Mouse (Mus musculus) liver, embryonic 12.5 days (tissue): ENCODE measurements at regions not wholly inside any gene's neighbourhood (a gene's known extent, or its start where the extent isn't known, plus 50 kb on each side); places are given as distances from the start of the nearest gene placed in this dataset.

Source experiments
- ATAC-seq: fragments of 200-750 bp; cut with Nextera tagmentation; 2 replicates; pipeline ENCODE4 v1.8.0; 2017; ENCODE audit warnings: moderate number of reproducible peaks, mild to moderate bottlenecking, moderate library complexity
- H3K27ac ChIP-seq: fragments of 300-500 bp; sonication (generic); 2 replicates; pipeline ENCODE4 v1.5.1; 2016; ENCODE audit warnings: mild to moderate bottlenecking
- H3K27me3 ChIP-seq: fragments of 300-500 bp; sonication (generic); replicated peaks from 2 replicates; pipeline ENCODE4 v1.6.1; 2016; ENCODE audit warnings: mild to moderate bottlenecking, moderate library complexity
- H3K36me3 ChIP-seq: fragments of 300-500 bp; sonication (generic); 2 replicates; pipeline ENCODE4 v1.6.1; 2016; ENCODE audit warnings: mild to moderate bottlenecking, moderate library complexity
- H3K4me1 ChIP-seq: fragments of 300-500 bp; sonication (generic); 2 replicates; pipeline ENCODE4 v1.6.1; 2016
- H3K4me2 ChIP-seq: fragments of 300-500 bp; sonication (generic); 2 replicates; pipeline ENCODE4 v1.6.1; 2016; ENCODE audit warnings: mild to moderate bottlenecking, moderate library complexity
- H3K4me3 ChIP-seq: fragments of 300-500 bp; sonication (generic); 2 replicates; pipeline ENCODE4 v1.5.1; 2016; ENCODE audit warnings: mild to moderate bottlenecking, moderate library complexity
- H3K9ac ChIP-seq: fragments of 300-500 bp; sonication (generic); 2 replicates; pipeline ENCODE4 v1.6.1; 2016; ENCODE audit warnings: mild to moderate bottlenecking, moderate library complexity
- H3K9me3 ChIP-seq: fragments of 300-500 bp; sonication (generic); replicated peaks from 2 replicates; pipeline ENCODE4 v1.6.1; 2016; ENCODE audit warnings: mild to moderate bottlenecking, moderate library complexity
- WGBS: fragments of 180-500 bp; shearing (Covaris S2); methylation state at CpG from one replicate; pipeline ENCODE4 v1.1.7; 2016; ENCODE audit not compliant: insufficient replicate concordance; 5-methylcytosine and 5-hydroxymethylcytosine counted together

DNA sequence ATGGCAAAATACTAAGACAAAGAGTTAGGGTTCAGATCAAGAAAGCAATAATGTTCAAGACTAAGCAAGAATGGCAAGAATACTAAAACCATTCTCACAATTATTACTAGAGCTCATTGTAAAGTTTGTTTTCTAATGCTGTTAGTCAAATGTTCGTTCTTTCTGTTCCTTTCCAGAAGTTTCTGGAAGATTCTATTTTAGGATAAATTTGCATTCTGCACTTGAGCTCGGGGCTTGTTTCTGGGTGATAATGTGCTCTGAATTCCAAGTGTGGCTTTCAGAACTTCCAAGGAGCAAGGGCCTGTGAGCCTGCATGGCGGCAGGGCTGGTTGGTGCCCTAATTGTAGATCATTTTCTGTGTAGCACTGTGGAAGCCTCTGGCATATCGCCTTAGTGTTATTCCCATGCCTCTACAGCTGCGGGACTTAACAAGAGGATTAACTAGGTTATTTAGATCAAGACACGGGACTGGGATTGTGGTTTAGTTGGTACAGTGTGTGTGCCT lies 57.1 kb upstream of the Sash1 start:
- Histone ChIP-seq H3K36me3 (no peaks in the 10 kb centered on the region), H3K27me3 (no peaks in the 10 kb centered on the region), H3K9me3 (no peaks in the 10 kb centered on the region), H3K4me2 (no peak overlapping the region), H3K4me3 (no peak overlapping the region), H3K9ac (no peak overlapping the region), H3K27ac (no peak overlapping the region), H3K4me1 (no peaks in the 10 kb centered on the region)
- ATAC-seq = no peak
- WGBS = 64% methylated on average over 6 of the region's 6 CpGs

DNA sequence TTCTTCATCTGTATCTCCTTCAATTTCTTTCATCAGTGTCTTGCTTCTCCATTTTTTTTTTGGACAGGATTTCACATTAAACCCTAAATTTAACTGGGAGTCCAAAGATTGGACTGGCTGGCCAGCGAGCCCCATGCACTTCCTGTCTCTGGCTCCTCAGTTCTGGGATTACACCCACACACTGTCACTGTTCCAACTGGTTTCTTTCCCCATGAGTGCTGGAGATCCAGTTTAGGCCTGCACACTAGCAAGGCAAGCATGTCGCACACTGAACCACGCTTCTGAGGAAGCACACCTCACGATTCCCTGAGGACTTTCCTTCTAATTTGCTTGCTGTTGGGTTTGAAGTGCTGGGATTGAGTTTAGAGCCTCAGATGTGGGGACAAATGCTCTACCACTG lies 50.5 kb upstream of the Sash1 start:
- Histone ChIP-seq H3K4me3 (no peak overlapping the region), H3K9ac (no peak overlapping the region), H3K36me3 (no peaks in the 10 kb centered on the region), H3K9me3 (no peaks in the 10 kb centered on the region), H3K4me2 (no peak overlapping the region), H3K4me1 (no peaks in the 10 kb centered on the region), H3K27ac (no peak overlapping the region), H3K27me3 (no peaks in the 10 kb centered on the region)
- 62% methylated on average over 4 of the region's 4 CpGs for WGBS
- no peak for ATAC-seq
